Mouse (Mus musculus) small intestine, adult 2 months (tissue): Measurements from ENCODE around the gene Cdh12.

ENCODE experiments used
- CTCF ChIP-seq: fragments of 200-500 bp; IDR thresholded peaks from 2 replicates; pipeline ENCODE4 v1.5.1; 2012; ENCODE audit warnings: low read depth, mild to moderate bottlenecking, control low read depth, inconsistent platforms, low read length, moderate library complexity, mixed read lengths; ENCODE audit not compliant: insufficient replicate concordance, insufficient read length; ENCODE audit errors: extremely low read depth
- POLR2A ChIP-seq: fragments of 200-500 bp; IDR thresholded peaks from 2 replicates; pipeline ENCODE4 v1.6.1; 2012; ENCODE audit warnings: low read depth, mild to moderate bottlenecking, control low read depth, inconsistent platforms, low read length, moderate library complexity

DNA sequence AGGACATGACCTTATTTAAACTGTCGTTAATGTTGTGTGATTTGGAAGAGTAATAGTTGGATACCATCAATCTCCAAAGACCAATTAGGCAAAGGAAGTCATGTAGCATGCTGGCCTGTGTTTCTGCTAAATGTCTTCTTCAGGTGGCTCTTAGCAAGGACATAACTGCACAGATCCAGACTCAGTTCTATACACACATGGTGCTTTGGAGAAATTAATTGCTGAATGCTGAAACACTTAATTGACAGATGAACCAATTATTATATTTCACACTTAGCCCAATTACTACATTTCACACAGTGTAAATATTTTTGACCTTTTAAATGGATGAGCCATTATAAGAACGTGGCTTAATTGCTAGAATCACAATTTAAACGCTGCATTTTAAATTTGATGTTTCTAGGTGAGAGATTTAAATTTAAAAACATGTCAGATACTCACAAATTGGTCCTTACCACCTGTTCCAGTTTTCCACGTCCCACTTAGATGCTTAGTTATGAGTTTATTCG is 133.6 kb downstream of the Cdh12 start:
- no peak for TF ChIP-seq CTCF
- TF ChIP-seq POLR2A = no peak
